Mouse (Mus musculus): ENCODE results near the gene Matn4.

Gene Matn4

GRCm38 (mm10) chr2:164417198-164417597 lies 12.2 kb upstream of the Matn4 start:
- no peak for DNase-seq (ENCODE audit: low read depth, low spot score)

- DNase-seq (ENCODE audit: low read depth, low spot score) = no peak
Observed at GRCm38 (mm10) chr2:164414581-164414980, 9.6 kb upstream of the Matn4 start.

- DNase-seq (ENCODE audit: low read depth, low spot score) = no peak
Observed at GRCm38 (mm10) chr2:164414167-164414566, 9.2 kb upstream of the Matn4 start.

- DNase-seq (ENCODE audit: low read depth, low spot score) = no peak
Observed at GRCm38 (mm10) chr2:164407708-164408107, 2.7 kb upstream of the Matn4 start.

GRCm38 (mm10) chr2:164405519-164405918 lies 559 bp upstream of the Matn4 start:
- no peak for DNase-seq (ENCODE audit: low read depth, low spot score)

GRCm38 (mm10) chr2:164404082-164404990 lies 624 bp downstream of the Matn4 start:
- no peak for DNase-seq (ENCODE audit: low read depth, low spot score)

GRCm38 (mm10) chr2:164403396-164404081 lies 1.4 kb downstream of the Matn4 start:
- no peak for DNase-seq (ENCODE audit: low read depth, low spot score)

GRCm38 (mm10) chr2:164402906-164403305 lies 2.1 kb downstream of the Matn4 start, which contains the start of gene Rbpjl:
TSS of gene Rbpjl (plus strand) at chr2:164403141.
- no peak for DNase-seq (ENCODE audit: low read depth, low spot score)

GRCm38 (mm10) chr2:164396911-164397310 lies 8.0 kb downstream of the Matn4 start:
- no peak for DNase-seq (ENCODE audit: low read depth, low spot score)

GRCm38 (mm10) chr2:164396076-164396475 lies 8.9 kb downstream of the Matn4 start:
- no peak for DNase-seq (ENCODE audit: low read depth, low spot score)

GRCm38 (mm10) chr2:164393126-164393525 lies 11.8 kb downstream of the Matn4 start:
- no peak for DNase-seq (ENCODE audit: low read depth, low spot score)

- DNase-seq (ENCODE audit: low read depth, low spot score) = no peak
Observed at GRCm38 (mm10) chr2:164389499-164389898, 15.5 kb downstream of the Matn4 start.

- DNase-seq (ENCODE audit: low read depth, low spot score) = no peak
Observed at GRCm38 (mm10) chr2:164389020-164389419, 15.9 kb downstream of the Matn4 start, which contains the start of gene Slpi. TSS of gene Slpi (minus strand) at chr2:164389095.

GRCm38 (mm10) chr2:164386953-164387352 lies 18.0 kb downstream of the Matn4 start:
- DNase-seq (ENCODE audit: low read depth, low spot score) = no peak

- no peak for DNase-seq (ENCODE audit: low read depth, low spot score)
Observed at GRCm38 (mm10) chr2:164385927-164386763, 18.8 kb downstream of the Matn4 start.

- no peak for DNase-seq (ENCODE audit: low read depth, low spot score)
Observed at GRCm38 (mm10) chr2:164383656-164384399, 21.1 kb downstream of the Matn4 start.

- DNase-seq (ENCODE audit: low read depth, low spot score) = no peak
Observed at GRCm38 (mm10) chr2:164382971-164383370, 22.0 kb downstream of the Matn4 start.

GRCm38 (mm10) chr2:164381726-164382125 lies 23.2 kb downstream of the Matn4 start:
- DNase-seq (ENCODE audit: low read depth, low spot score) = no peak

GRCm38 (mm10) chr2:164377478-164378426 lies 27.2 kb downstream of the Matn4 start:
- DNase-seq (ENCODE audit: low read depth, low spot score) = no peak

- no peak for DNase-seq (ENCODE audit: low read depth, low spot score)
Observed at GRCm38 (mm10) chr2:164373187-164373586, 31.8 kb downstream of the Matn4 start.
